Mouse (Mus musculus) liver (tissue): ENCODE results near the gene Prkag3.

Experiments used
- DNase-seq: peaks from one replicate; pipeline ENCODE4 v3.0.0-alpha.2; 2020; ENCODE audit warnings: mixed read lengths

Gene Prkag3

GRCm38 (mm10) chr1:74712461-74713098 lies 36.4 kb downstream of the Prkag3 start:
- DNase-seq: no peak

GRCm38 (mm10) chr1:74712046-74712445 lies 37.0 kb downstream of the Prkag3 start:
- DNase-seq: no peak

- DNase-seq: no peak
These were observed 39.5 kb downstream of the Prkag3 start for GRCm38 (mm10) chr1:74709566-74709965.

- no peak for DNase-seq
These were observed 44.0 kb downstream of the Prkag3 start for GRCm38 (mm10) chr1:74705016-74705415.

GRCm38 (mm10) chr1:74704156-74704555 lies 44.9 kb downstream of the Prkag3 start:
- DNase-seq: no peak

GRCm38 (mm10) chr1:74702142-74702553 lies 46.9 kb downstream of the Prkag3 start:
- no peak for DNase-seq

- no peak for DNase-seq
These were observed 50.2 kb downstream of the Prkag3 start for GRCm38 (mm10) chr1:74698791-74699190.

GRCm38 (mm10) chr1:74698353-74698752 lies 50.7 kb downstream of the Prkag3 start:
- DNase-seq: no peak

GRCm38 (mm10) chr1:74697416-74697815 lies 51.6 kb downstream of the Prkag3 start:
- DNase-seq: no peak

- DNase-seq: no peak
These were observed 53.2 kb downstream of the Prkag3 start for GRCm38 (mm10) chr1:74695836-74696235.

GRCm38 (mm10) chr1:74693891-74694583 lies 55.0 kb downstream of the Prkag3 start:
- DNase-seq: no peak
